Mouse (Mus musculus) megakaryocyte, embryonic 14.5 days (primary cell): ENCODE results near the gene Hoxd12. TPM values are rescaled to one million over a fixed set of nuclear protein-coding genes. Genes with fewer than 3 reads are reported as not detected.

ENCODE experiments used
- H3K27me3 ChIP-seq: replicated peaks from 2 replicates; pipeline ENCODE3; 2012; ENCODE audit warnings: inconsistent platforms
- H3K36me3 ChIP-seq: replicated peaks from 2 replicates; pipeline ENCODE3; 2012; ENCODE audit warnings: low read length, inconsistent platforms, mixed read lengths
- H3K4me1 ChIP-seq: 2 replicates; pipeline ENCODE4 v1.6.1; 2012; ENCODE audit warnings: inconsistent platforms
- H3K4me3 ChIP-seq: replicated peaks from 2 replicates; pipeline ENCODE3; 2012; ENCODE audit warnings: moderate library complexity, mild to moderate bottlenecking, inconsistent platforms
- H3K9me3 ChIP-seq: 2 replicates; pipeline ENCODE4 v1.6.1; 2012; ENCODE audit warnings: inconsistent platforms
- FLI1 ChIP-seq: IDR thresholded peaks from 2 replicates; pipeline ENCODE4 v1.6.1; 2012; ENCODE audit warnings: low read length, inconsistent platforms, mixed read lengths
- GATA1 ChIP-seq: IDR thresholded peaks from 3 replicates; pipeline ENCODE4 v1.6.1; 2012; ENCODE audit warnings: mixed read lengths, low read length, inconsistent platforms, borderline replicate concordance
- polyA plus RNA-seq: library from polyadenylated mRNA; stranded (reverse); fragments of >175 nt; gene quantifications from 2 replicates; pipeline ENCODE4 v1.2.3, GENCODE M21; 2012; ENCODE audit warnings: low replicate concordance; ENCODE audit not compliant: insufficient read depth

Hoxd12 gene
- polyA plus RNA-seq, 1 experiment: not detected

GRCm38 (mm10) chr2:74663291-74663925 is 11.4 kb upstream of the Hoxd12 start:
- peaks cover 51% of the 10 kb centered on the region for H3K4me1 ChIP-seq
- peaks cover 5% of the 10 kb centered on the region; the same call in 1 of the 2 replicates for H3K9me3 ChIP-seq
- TF ChIP-seq GATA1 (no peak), FLI1 (no peak)
- no peaks in the 10 kb centered on the region for H3K36me3 ChIP-seq
- peaks cover 96% of the 10 kb centered on the region for H3K27me3 ChIP-seq
- peak overlapping the region; percentile 62 for H3K4me3 ChIP-seq

GRCm38 (mm10) chr2:74666411-74666810 is 8.4 kb upstream of the Hoxd12 start:
- Histone ChIP-seq H3K36me3 (no peaks in the 10 kb centered on the region), H3K4me3 (no peak overlapping the region), H3K9me3 (peaks cover 4% of the 10 kb centered on the region; the same call in 1 of the 2 replicates), H3K27me3 (peaks cover 95% of the 10 kb centered on the region), H3K4me1 (peaks cover 37% of the 10 kb centered on the region)
- TF ChIP-seq FLI1: no peak
- no peak for TF ChIP-seq GATA1

- H3K27me3 ChIP-seq: peaks cover 94% of the 10 kb centered on the region
- H3K9me3 ChIP-seq: peaks cover 4% of the 10 kb centered on the region; the same call in 1 of the 2 replicates
- no peaks in the 10 kb centered on the region for H3K36me3 ChIP-seq
- TF ChIP-seq GATA1 (no peak), FLI1 (no peak)
- peaks cover 39% of the 10 kb centered on the region for H3K4me1 ChIP-seq
- H3K4me3 ChIP-seq: peak overlapping the region; percentile 60
Measured at GRCm38 (mm10) chr2:74667191-74667841, 7.5 kb upstream of the Hoxd12 start.

GRCm38 (mm10) chr2:74667842-74668357 is 6.9 kb upstream of the Hoxd12 start, which contains the start of gene Hoxd13:
Gene Hoxd13 (plus strand): TSS chr2:74668310.
- peak within 1 kb of the TSS; percentile 81 for H3K4me3 ChIP-seq
- TF ChIP-seq FLI1: no peak
- TF ChIP-seq GATA1: no peak
- H3K4me1 ChIP-seq: peaks cover 45% of the 10 kb centered on the region
- peaks cover 94% of the 10 kb centered on the region for H3K27me3 ChIP-seq
- peaks cover 4% of the 10 kb centered on the region; the same call in 1 of the 2 replicates for H3K9me3 ChIP-seq
- H3K36me3 ChIP-seq: no peaks in the 10 kb centered on the region

- H3K27me3 ChIP-seq: peaks cover 94% of the 10 kb centered on the region
- peak overlapping the region; percentile 81 for H3K4me3 ChIP-seq
- H3K4me1 ChIP-seq: peaks cover 45% of the 10 kb centered on the region
- peaks cover 4% of the 10 kb centered on the region; the same call in 1 of the 2 replicates for H3K9me3 ChIP-seq
- H3K36me3 ChIP-seq: no peaks in the 10 kb centered on the region
- no peak for TF ChIP-seq FLI1
- no peak for TF ChIP-seq GATA1
Measured at GRCm38 (mm10) chr2:74668370-74669229, 6.2 kb upstream of the Hoxd12 start.

GRCm38 (mm10) chr2:74669230-74669578 is 5.6 kb upstream of the Hoxd12 start:
- no peak for TF ChIP-seq GATA1
- no peak for TF ChIP-seq FLI1
- Histone ChIP-seq H3K27me3 (peaks cover 94% of the 10 kb centered on the region), H3K36me3 (no peaks in the 10 kb centered on the region), H3K9me3 (peaks cover 4% of the 10 kb centered on the region; the same call in 1 of the 2 replicates), H3K4me1 (peaks cover 50% of the 10 kb centered on the region), H3K4me3 (no peak overlapping the region)

- H3K36me3 ChIP-seq: no peaks in the 10 kb centered on the region
- H3K27me3 ChIP-seq: peaks cover 94% of the 10 kb centered on the region
- H3K4me1 ChIP-seq: peaks cover 53% of the 10 kb centered on the region
- peaks cover 4% of the 10 kb centered on the region; the same call in 1 of the 2 replicates for H3K9me3 ChIP-seq
- TF ChIP-seq FLI1 (no peak), GATA1 (no peak)
- H3K4me3 ChIP-seq: no peak overlapping the region
Measured at GRCm38 (mm10) chr2:74669650-74670235, 5.1 kb upstream of the Hoxd12 start.

GRCm38 (mm10) chr2:74670632-74671188 is 4.1 kb upstream of the Hoxd12 start:
- Histone ChIP-seq H3K4me3 (no peak overlapping the region), H3K36me3 (no peaks in the 10 kb centered on the region), H3K27me3 (peaks cover 96% of the 10 kb centered on the region), H3K9me3 (peaks cover 4% of the 10 kb centered on the region; the same call in 1 of the 2 replicates), H3K4me1 (peaks cover 59% of the 10 kb centered on the region)
- TF ChIP-seq GATA1 (no peak), FLI1 (no peak)

- H3K4me3 ChIP-seq: peak overlapping the region; percentile 93
- TF ChIP-seq GATA1: no peak
- no peak for TF ChIP-seq FLI1
- peaks cover 97% of the 10 kb centered on the region for H3K27me3 ChIP-seq
- peaks cover 4% of the 10 kb centered on the region; the same call in 1 of the 2 replicates for H3K9me3 ChIP-seq
- peaks cover 59% of the 10 kb centered on the region for H3K4me1 ChIP-seq
- H3K36me3 ChIP-seq: no peaks in the 10 kb centered on the region
Measured at GRCm38 (mm10) chr2:74671847-74672246, 3.0 kb upstream of the Hoxd12 start.
